Comparison of ENCODE assay signal across 16 mouse cellular contexts in genomic region chr14:20169251-20169650, GRCm38 (mm10).
"Had no signal": no experiment of that assay in that cellular context is flagged by ENCODE, and none has a peak within 500 bp of the region (broad histone marks: within the 10 kb centered on the region; RNA-seq: fewer than 3 reads in every experiment).

No protein-coding gene starts in this region.

- DNase-seq: kidney, adult 18-20 months; kidney, adult 9 months; kidney, postnatal 25 days; layer of hippocampus, adult 9-11 months; layer of hippocampus, postnatal 36 days; liver, embryonic 13.5 days; lung, adult 2 months; midbrain, embryonic 14.5 days had no signal

- H3K4me3 ChIP-seq: layer of hippocampus, adult 2 months; left cerebral cortex, adult 2 months; liver, embryonic 13.5 days; megakaryocyte, embryonic 14.5 days; midbrain, embryonic 10.5 days; stomach, embryonic 15.5 days had no signal

- H3K9ac ChIP-seq: liver, embryonic 13.5 days; stomach, embryonic 15.5 days had no signal

- ATAC-seq: intestine, embryonic 16.5 days had no signal

- H3K27me3 ChIP-seq: liver, embryonic 13.5 days; megakaryocyte, embryonic 14.5 days; stomach, embryonic 15.5 days had no signal

- H3K27ac ChIP-seq: kidney, postnatal 0 days; layer of hippocampus, adult 2 months; left cerebral cortex, adult 2 months; liver, embryonic 13.5 days; macrophage; midbrain, embryonic 10.5 days; stomach, embryonic 15.5 days had no signal

- H3K36me3 ChIP-seq: stomach, embryonic 15.5 days had no signal

- H3K9me3 ChIP-seq: liver, embryonic 13.5 days; megakaryocyte, embryonic 14.5 days; midbrain, embryonic 10.5 days; stomach, embryonic 15.5 days had no signal
